Mouse (Mus musculus) hindbrain, embryonic 16.5 days (tissue): Measurements from ENCODE around the gene Cers6. TPM values are rescaled to one million over a fixed set of nuclear protein-coding genes. Genes with fewer than 3 reads are reported as not detected.

Experiments used
- polyA plus RNA-seq: library from polyadenylated mRNA; unstranded; fragments of >200 nt; fragmentation: Nextera tagmentation; extraction: Ambion mirVana; gene quantifications from 2 replicates; pipeline ENCODE4 v1.2.1, GENCODE M21; 2015

Gene Cers6
- polyA plus RNA-seq, 1 experiment from 2014 or later = 45.0 TPM

Other genes with a start within 250 kb of the Cers6 start
- not detected in 2 replicates for gene 4932414N04Rik, start 205.0 kb upstream of the Cers6 start, polyA plus RNA-seq